Mouse (Mus musculus) mouse trophoblast stem cell (cell line): ENCODE results near the gene Spdye4b.

ENCODE experiments used
- in situ Hi-C, 2 experiments: fragments of 300-500 bp; cut with MseI, MboI; formaldehyde crosslinking; loops; 2 replicates in 1 of 2; 3 replicates in 1 of 2; pipeline ENCODE4 v1.15.1; 2025

Spdye4b gene

GRCm38 (mm10) chr5:143213832-143214231, 33.0 kb downstream of the Spdye4b start:
- in situ Hi-C loops: no loop called here

DNA sequence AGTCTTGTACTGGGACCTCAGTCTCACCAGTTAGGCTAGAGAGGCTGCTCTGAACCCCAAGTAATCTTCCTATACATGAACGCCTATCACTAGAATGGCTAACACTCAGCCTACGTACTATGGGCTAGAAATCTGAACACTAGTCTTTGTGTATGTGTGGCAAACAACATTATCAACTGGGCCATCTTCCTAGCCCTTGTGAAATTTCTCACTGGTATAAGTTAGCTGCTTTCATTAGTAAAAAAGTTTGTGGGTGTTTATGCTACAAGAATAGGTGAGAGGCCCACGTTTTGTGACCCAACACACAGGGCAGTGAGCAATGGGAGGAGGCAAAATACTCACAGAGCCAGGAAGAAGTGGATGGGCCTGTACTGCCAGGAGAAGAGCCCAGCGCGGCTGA, 40.2 kb downstream of the Spdye4b start:
- in situ Hi-C loops: no loop called here

DNA sequence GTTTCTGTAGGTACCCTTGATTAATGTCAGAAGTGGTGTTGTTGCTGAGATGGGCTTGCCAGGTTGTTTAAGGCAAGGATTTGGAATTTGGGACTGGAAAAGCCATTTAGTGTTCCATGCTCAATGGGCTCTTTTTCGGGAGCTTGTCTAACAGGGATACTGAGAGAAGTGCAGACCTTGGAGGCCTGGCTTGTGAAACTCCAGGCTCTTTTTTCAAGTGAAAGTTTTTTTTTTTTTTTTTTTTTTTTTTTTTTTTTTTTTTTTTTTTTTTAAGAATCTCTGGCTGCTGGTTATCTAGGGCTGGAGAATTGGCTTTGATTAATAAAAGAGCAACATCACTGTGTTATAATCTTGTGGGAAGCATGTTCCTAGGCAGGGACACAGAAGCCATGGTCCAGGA, 41.5 kb downstream of the Spdye4b start:
- in situ Hi-C loops: no loop called here

DNA sequence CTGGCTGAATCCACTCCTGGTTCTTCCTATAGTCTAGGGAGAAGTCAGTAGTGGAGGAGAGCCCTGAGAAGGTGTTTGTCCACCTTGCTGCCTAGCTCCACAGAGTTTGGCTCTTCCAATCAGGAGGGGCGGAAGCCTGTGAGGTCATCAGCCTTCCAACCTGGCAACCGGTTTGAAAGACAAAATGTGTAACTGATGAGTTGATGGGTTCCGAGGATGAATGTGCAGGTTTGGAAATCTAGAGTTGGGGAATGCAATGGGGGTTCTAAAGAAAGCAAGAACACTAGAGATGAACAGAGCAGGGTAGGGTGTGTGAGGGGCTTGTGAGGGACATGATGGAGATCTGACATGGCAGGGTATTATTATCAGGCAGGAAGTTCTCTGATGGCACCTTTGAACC, 46.0 kb downstream of the Spdye4b start, which contains the start of gene Spdye4a:
TSS of gene Spdye4a (minus strand) at position 101 of the 400 bp plus-strand sequence.
- in situ Hi-C loops: no loop called here

DNA sequence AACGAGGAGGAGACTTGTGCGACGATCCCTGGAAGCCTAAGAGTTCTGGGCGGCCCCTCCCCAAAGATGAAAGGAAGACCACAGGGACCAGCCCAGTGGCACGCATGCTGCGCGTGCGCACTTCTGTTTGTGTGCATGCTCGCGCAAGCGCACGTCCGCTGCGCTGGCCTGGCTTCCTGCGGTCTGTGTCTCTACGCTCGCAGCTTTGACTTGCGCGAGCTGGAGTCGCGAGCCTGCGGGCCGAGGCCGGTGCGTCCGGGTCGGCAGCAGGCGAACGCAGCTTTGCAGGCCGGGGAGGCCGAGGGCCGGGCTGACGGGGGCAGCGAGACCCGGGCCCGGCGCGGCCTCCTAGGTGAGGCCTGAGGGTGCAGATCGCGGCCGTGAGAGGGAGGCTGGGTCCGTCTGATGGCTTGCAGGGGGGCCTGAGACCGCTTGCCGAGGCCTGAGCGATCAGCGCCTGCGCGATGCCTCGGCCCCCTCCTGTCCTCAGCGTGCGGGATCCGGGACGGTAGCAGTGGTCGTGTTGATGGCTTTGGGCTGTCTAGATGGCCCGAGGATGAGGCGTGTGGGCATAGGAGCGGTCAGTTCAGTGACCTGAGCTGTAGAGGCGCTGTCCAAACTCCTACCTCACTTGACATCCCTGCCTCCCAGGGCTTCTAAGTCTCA, 54.3 kb downstream of the Spdye4b start, which contains the start of gene Zfp12:
TSS of gene Zfp12 (plus strand) at position 136 of the 666 bp plus-strand sequence.
- in situ Hi-C loops: no loop called here

GRCm38 (mm10) chr5:143236036-143236435, 55.2 kb downstream of the Spdye4b start:
- in situ Hi-C loops: no loop called here

DNA sequence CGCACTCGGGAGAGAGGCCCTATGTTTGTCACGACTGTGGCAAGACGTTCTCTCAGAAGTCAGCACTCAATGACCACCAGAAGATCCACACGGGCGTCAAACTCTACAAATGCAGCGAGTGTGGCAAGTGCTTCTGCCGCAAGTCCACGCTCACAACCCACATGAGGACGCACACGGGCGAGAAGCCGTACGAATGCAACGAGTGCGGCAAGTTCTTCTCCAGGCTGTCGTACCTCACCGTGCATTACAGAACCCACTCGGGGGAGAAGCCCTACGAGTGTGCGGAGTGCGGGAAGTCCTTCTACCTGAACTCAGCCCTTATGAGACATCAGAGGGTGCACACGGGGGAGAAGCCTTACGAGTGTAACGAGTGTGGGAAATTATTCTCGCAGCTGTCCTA, 64.1 kb downstream of the Spdye4b start:
- in situ Hi-C loops: no loop called here

DNA sequence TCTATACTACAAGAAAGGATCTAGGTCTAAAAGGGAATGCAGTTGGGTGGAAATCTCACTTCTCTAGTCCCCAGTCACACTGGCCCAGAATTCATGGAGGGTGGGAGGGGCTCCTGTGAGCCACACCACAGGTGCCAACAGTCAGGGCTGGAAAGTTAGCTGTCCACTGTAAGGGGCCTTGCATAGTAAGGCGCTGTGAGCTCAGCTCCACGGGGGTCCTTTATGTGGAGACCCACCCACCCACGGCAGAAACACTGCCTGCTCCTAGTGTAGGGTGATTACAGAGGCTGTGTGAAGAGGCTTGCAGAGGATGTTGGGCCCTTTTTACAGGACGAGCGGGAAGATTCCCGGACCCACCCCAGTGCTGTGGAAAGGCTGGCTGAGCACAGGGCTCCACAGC, 71.2 kb downstream of the Spdye4b start:
- in situ Hi-C loops: no loop called here

DNA sequence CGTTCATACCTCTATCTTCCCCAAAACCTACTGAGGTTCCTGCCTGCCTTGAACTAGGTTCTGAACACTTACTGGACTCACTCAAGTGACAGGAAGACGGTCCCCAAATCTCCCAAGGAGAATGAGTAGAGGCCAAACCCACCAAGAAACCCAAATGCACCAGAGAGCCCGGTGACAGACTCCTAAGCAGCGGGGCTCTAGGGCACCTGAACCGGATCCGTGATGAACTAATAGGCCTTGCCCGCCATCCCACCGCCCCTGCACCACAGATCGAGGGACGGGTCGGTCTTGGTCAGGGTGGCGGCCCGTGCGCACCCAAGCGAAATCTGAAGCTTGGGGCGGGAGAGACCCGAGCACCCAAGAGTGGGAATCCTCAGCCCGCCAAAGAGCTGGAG, 72.0 kb downstream of the Spdye4b start:
- in situ Hi-C loops: no loop called here

DNA sequence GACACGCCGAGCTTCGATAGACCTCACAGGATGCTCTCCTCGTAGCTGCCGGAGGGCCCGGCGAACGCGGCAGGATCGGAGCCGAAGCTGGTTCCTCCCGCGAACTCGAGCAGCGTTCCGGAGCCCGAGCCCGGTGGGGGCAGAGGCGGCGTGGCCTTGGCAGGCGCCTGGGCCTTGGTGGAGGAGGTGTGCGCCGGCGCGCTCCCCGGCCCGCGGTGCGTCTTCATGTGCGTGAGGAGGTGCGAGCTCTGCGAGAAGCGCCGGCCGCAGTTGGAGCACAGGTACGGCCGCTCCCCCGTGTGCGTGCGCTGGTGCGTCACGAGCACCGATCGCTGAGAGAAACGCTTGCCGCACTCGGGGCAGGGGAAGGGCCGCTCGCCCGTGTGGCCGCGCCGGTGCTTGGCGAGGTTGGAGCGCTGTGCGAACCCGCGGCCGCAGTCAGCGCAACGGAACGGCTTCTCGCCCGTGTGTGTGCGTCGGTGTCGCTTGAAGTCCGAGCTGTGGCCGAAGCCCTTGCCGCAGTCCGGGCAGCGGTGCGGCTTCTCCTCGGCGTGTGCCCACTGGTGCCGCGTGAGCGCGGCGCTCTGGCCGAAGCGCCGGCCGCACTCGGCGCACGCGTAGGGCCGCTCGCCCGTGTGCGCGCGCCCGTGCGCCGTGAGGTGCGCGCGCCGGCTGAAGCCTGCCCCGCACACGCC, 72.5 kb downstream of the Spdye4b start:
- in situ Hi-C loops: no loop called here

DNA sequence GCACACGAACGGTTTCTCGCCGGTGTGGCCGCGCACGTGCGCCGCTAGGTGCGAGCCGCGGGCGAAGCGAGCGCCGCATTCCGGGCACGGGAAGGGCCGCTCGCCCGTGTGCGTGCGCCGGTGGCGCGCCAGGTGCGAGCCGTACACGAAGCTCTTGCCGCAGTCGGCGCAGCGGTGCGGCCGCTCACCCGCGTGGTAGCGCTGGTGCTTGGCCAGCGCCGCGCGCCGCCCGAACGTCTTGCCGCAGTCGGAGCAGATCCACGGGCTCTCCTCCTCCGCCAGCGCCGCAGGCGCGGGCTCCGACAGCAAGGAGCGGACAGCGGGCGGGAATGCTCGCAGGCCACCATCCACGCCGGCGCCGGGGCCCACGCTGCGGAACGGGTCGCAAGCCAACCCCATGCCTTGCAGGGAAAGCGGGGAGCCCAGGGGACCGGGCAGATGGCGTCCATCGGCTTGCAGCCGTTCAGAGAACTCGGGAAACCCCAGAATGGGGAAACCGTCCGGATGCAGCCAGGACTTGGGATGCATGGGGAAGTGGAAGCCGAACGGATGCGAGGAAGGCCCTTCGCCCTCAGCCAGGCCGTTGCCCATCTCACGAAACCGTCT, 73.2 kb downstream of the Spdye4b start:
- in situ Hi-C loops: no loop called here
